Mouse (Mus musculus) cerebral cortex, adult 2 months (tissue): ENCODE measurements around the gene Serinc5.

Experiments
- WGBS: fragments of 180-500 bp; shearing (Covaris S2); methylation state at CpG from one replicate; pipeline ENCODE4 v1.1.7; 2018; 5-methylcytosine and 5-hydroxymethylcytosine counted together

Serinc5 gene

DNA sequence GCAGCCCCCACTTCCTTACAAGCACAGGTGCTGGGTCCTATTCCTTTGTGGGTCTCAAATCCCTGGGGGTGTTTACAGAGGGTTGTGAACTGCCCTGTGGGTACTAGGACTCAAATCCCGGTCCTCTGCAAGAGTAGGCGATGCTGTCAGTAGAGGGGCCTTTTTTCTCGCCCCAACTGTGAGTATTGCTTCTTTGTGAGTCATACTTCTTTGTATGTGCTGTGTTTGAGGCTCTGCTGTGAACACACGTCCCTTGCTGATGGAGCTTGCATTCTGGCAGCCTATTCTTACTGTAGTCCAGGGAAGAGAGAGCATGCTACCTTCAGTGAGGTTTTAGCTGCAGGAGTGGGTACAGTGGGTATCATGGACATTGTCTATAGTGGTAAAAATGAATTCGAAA is 4.3 kb downstream of the Serinc5 start:
- 45% methylated on average over 5 of the region's 5 CpGs for whole genome bisulfite sequencing

DNA sequence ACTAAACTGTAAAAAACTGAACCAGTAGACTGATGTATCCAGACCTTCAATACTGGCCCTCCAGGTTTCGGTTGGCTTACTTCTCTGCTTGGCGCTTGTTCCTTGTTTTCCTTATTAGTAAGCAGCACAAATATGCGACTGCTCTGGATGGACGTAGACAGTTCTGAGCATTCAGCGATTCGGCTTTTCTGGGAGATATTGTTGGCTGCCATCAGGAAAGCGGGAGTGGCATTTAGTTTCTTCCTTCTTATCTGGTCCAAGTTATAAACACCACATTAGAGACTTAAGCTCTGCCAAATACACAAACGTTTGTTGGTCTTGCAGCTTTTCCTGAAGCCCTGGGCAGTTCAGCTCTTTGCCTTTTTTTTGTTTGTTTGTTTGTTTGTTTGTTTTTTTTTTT is 5.6 kb downstream of the Serinc5 start:
- 54% methylated on average over 8 of the region's 8 CpGs for WGBS

DNA sequence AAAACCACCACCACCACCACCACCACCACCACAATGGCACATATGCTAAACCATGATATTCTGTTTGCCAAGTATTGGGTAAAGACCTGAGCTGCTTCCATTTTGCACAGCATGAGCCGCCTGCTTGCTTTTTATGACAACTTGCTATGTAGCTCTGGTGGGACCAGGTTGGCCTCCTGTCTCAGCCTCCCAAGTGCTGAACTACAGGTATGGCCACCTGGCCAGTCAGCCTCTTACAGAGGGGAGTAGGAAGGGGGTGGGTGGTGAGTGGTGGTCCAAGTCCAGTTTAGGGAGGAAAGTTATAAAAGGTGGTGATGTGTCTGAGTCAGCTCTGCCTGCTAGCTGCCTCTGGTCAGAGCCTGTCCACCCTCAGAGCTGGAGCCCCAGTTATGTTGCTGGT is 15.3 kb downstream of the Serinc5 start:
- WGBS: 100% methylated on average over 1 of the region's 1 CpGs

GRCm38 (mm10) chr13:92626725-92627124 is 15.8 kb downstream of the Serinc5 start:
- 94% methylated on average over 5 of the region's 5 CpGs for WGBS

GRCm38 (mm10) chr13:92629509-92629908 is 18.6 kb downstream of the Serinc5 start:
- WGBS: 93% methylated on average over 3 of the region's 3 CpGs

GRCm38 (mm10) chr13:92631450-92631849 is 20.6 kb downstream of the Serinc5 start:
- WGBS: 48% methylated on average over 4 of the region's 4 CpGs

DNA sequence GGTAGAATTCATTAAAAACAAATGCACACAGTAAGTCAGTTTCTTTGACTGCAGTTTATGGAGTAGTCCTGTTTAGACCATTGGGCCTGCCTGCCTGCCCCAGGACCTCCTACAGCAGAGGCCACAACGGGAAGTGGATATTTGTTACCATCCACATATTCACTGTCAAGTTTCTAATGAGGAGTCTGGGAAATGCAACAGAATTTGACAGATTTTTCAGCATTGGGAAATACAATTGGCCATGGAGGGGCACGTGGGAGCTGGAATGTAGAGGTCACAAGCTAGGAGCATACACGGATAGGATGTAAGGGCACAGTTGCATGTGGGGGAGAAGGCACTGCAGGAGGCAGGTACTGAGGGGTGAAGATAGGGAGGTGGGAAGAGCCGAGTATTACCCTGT is 21.7 kb downstream of the Serinc5 start:
- 47% methylated on average over 4 of the region's 4 CpGs for WGBS

DNA sequence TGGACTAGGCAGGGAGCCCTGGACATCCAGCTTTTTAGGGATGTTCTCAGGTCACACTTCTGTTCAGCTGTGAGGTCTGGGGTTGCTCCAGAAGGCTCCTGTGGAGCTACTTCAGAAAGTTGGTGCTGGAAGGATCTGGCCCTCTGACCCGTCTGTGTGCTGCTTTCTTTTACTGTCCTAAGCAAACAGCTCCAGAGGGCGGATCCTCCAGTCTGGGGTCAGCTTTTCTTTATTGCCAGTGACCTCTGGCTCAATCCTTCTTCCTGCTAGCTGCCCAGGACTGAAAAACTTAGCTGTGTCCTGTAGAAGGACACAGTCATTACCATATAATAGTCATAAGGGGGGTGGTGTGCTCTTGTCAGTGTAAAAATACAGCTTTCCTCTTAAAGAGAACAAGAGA is 24.1 kb downstream of the Serinc5 start:
- WGBS: 81% methylated on average over 2 of the region's 2 CpGs

DNA sequence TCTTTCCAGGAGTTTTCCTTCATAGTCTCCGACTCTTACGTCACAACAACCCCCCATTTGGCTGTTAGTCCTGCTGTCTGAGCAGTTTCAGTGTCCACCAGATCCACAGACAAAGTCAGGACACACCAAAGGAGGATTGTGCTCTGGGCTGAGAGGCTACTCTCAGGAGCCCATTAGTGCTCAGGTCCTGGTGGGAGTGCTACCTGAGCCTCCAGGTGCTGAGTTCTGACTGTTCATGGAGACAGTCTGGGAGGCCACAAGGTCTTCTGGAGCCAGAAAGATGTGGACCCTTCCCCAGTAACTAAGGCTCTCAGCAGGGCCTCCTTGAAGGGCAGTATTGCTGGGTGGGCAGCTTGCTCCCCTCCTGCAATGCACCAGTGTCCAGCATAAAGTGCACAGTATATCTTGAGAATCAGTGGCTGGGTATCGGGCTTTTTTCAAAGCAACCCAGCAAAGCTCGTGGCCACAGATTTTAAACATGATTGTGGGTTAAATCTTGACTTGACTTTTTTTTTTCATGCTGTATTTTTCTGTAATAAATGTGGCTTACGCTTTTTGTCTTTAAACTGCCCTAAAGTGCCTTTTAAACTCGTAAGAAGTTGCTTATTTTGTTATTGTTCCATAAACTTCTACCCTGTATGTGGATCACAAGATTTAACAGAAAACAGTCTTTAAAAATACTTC is 25.5 kb downstream of the Serinc5 start:
- 53% methylated on average over 6 of the region's 6 CpGs for WGBS

DNA sequence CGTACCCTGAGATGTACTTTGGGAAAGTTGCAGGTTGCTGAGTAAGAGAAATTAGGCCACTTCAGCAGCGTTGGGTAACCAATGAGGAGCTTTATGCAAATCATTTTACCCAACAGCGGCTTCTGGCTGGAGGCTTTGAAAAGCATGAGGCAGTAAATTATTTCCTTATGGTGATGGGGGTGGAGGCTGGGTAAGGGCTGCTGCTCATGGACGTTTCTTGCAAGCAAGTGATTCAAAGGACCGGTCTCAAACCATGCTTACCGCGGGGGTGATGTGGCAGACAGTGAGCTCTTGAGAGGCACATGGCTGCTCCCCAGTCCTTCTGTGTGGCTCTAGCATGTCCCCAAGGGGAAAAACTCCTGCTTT is 26.0 kb downstream of the Serinc5 start:
- WGBS: 12% methylated on average over 7 of the region's 7 CpGs

- WGBS: 47% methylated on average over 12 of the region's 12 CpGs
Measured at GRCm38 (mm10) chr13:92639093-92640014, 28.5 kb downstream of the Serinc5 start.

DNA sequence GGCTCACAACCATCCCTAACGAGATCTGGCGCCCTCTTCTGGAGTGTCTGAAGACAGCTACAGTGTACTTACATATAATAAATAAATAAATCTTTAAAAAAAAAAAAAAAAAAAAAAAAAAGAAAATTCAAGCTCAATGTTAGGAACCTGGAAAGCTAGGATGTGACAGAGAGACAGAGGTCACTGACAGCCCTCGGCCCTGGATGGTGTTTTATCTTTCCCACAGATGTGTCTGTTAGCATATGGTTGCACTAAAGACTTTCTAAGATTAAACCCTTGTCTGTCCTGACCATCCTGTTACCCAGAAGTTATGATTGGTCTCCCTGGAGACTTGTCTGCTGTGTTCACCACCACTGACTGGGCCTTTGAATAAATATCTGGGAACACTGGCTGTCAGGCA is 33.3 kb downstream of the Serinc5 start:
- WGBS: 84% methylated on average over 3 of the region's 3 CpGs

DNA sequence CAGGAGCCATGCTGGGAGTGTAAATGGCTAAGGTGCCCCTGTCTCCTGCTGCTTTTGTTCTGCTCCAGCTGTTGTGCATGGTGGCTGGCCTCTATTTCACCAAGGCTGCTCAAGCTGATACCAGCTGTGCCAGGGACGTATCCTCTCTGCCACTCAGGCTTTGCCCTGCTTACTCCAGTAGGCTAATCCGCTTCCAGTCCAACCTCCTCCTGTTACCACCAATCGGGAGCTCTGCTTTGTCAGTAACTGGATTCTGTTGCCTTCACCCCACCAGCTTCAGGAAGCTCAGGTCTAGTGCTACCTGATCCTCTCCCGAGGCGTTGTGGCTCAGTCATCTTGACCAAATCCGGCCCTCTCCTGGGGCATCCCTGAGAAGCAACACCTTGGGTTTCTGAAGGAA is 33.9 kb downstream of the Serinc5 start:
- 93% methylated on average over 6 of the region's 6 CpGs for WGBS

- WGBS: 57% methylated on average over 2 of the region's 2 CpGs
Measured at GRCm38 (mm10) chr13:92647695-92648094, 36.8 kb downstream of the Serinc5 start.

- WGBS: 85% methylated on average over 10 of the region's 10 CpGs
Measured at GRCm38 (mm10) chr13:92649111-92649510, 38.2 kb downstream of the Serinc5 start.

DNA sequence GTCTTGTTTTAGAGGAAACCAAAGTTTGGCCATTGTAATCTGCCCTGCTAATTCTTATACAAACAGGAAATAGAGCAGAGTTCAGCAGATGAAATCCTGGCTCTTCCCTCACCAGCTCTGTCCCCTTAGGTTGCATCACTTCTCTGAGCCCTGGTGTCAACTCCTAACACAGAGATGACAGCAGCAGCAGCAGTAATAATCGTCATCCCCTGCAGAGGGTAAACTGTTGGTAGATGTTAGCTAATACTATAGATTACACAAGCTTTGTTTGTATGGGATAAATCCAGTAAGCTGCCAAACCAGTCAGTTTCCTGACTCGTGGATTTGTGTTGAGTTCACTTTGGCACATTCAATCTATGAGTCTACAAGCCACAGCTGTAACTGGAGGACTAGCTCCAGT is 40.1 kb downstream of the Serinc5 start:
- 61% methylated on average over 2 of the region's 2 CpGs for WGBS

DNA sequence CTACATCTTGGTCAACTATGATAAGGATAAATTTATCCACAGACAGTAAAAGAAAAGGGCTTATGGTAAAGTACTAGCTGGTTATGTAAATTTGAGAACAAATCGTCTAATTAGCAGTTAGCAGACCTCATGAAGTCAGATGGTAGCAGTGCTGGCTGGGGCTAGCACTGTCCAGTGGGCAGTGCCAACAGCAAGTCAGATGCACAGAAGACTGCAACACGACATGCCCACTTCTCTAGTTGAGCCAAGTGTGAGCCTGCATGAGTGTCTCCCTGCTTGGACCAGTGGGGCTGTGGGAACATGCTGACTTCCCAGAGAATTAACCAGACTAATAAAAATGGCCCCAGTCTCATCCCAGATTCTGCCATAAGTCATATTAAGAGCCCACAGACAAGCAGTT is 41.6 kb downstream of the Serinc5 start:
- WGBS: 76% methylated on average over 2 of the region's 2 CpGs

- 46% methylated on average over 5 of the region's 5 CpGs for WGBS
Measured at GRCm38 (mm10) chr13:92653283-92653682, 42.4 kb downstream of the Serinc5 start.

DNA sequence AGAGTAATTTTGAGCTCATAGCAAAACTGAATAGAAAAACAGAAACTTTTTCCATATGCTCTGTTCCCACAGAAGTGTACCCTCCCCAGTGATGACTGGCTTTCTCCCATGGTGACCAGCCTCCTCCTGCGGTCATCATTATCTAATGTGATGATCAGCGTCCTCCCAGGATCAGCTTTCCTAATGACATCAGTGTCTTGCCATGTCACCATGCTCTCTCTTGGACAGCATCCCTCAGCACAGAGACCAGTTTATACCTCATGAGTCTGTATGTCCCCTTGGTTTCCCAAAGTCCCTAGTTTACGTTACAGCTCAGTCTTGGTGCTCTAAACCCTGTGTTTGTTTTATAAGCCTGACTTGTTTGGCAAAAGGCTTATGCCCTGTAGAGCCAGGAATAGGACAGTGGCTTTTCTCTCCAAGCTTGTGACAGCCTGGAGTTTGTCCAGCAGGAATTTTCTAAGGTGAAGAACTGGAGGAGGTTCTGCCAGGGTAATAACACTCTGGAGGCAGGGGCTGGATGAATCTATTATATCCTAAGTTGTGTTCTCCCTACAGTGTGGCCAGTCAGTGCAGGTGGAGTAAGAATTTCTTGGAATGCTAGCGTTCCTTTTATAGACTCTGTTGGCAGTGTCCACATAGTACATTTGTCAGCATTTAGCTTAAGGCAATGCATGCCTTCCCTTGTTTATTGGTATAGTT is 46.1 kb downstream of the Serinc5 start:
- 47% methylated on average over 4 of the region's 4 CpGs for WGBS

GRCm38 (mm10) chr13:92659611-92660010 is 48.7 kb downstream of the Serinc5 start:
- WGBS: 73% methylated on average over 3 of the region's 3 CpGs

- WGBS: 76% methylated on average over 8 of the region's 8 CpGs
Measured at GRCm38 (mm10) chr13:92662555-92663286, 51.8 kb downstream of the Serinc5 start.

GRCm38 (mm10) chr13:92665008-92665407 is 54.1 kb downstream of the Serinc5 start:
- 80% methylated on average over 4 of the region's 4 CpGs for WGBS
